Mouse (Mus musculus) kidney, adult 2 months (tissue): ENCODE results near the gene Cd44.

ENCODE experiments used
- CTCF ChIP-seq: fragments of 200-500 bp; conservative IDR thresholded peaks from 2 replicates; pipeline ENCODE4 v1.5.1; 2011; ENCODE audit warnings: low read depth, mild to moderate bottlenecking, control low read depth, low read length, moderate library complexity, mixed read lengths; ENCODE audit not compliant: insufficient read depth, insufficient read length
- POLR2A ChIP-seq: fragments of 200-500 bp; IDR thresholded peaks from one replicate; pipeline ENCODE4 v1.6.1; 2011; ENCODE audit warnings: low read depth, low read length, control low read depth

- TF ChIP-seq POLR2A (no peak), CTCF (no peak)
These were observed 2.9 kb downstream of the Cd44 start for GRCm38 (mm10) chr2:102898585-102898984.
